Mouse (Mus musculus) spleen, embryonic (tissue): Measurements from ENCODE around the gene Slc39a1.

ENCODE experiments used
- CTCF ChIA-PET: fragments of 350-600 bp; sonication (Branson Sonifier 250); formaldehyde crosslinking; loops from one replicate; lab custom pipeline; 2022; lab: Charles Lee

Gene Slc39a1

DNA sequence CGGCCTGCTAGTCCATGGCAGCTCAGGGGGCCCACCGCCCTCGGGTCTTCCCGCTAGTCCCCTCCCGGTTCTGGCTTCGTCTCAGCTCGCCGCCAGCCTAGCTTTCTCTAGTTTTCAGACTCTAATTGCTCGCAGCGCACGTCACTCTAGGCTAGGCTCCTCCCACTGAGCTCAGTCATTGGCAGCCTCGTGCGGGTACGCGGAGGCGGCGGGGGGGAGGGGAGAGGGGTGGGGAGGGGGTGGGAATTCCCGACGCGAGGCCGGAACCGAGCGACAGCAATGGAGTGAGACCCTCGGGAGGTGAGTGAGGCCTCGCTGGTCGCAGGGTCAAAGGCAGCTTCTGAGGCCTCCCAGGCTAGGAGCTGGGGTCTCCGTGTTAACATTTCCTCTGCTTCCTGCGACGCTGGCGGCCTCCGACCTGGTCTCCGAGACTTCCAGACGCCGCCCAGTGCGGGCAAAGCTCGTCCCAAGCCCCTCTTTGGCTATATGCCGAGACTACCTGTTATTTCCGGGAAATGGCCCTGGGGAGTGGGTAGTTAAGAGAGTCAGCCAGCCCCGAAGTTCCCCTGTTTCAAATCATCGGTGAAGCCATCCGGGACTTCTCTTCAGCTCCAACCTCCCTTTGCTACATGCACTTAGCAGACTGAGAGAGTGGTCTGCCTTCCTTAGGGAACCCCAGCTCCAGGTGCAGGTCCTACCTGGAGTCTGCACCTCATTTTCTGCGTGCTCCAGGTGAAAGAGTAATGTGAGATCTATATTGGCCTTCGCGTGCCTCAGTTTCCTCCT lies at the start of gene Slc39a1:
Slc39a1 (plus strand) TSS at position 213 of the 786 bp plus-strand sequence.
- CTCF ChIA-PET, result interaction anchor here (0.7 kb wide), 1 partner anchor 189 kb away, joined by 3 read pairs; no protein-coding TSS in a partner anchor

DNA sequence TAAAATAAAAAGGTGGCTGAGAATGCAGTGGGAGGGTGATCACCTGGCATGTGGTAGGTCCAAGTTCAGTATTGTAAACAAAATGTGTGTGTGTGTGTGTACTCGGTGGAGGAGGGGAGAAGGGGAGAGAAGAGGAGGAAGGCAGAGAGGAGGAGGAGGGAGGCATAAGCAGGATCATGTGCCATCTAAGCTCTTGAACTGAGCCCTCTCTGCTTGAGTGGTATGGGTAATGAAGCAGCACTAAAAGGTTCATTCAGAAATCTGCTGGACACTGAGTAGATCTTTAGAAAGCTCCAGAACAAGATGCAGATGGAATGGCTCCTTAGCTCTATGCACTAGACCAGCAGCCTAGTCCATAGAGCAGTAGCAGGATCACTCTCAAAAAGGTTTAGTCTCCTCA lies 45.1 kb upstream of the Slc39a1 start:
- CTCF ChIA-PET, result no interaction called here

DNA sequence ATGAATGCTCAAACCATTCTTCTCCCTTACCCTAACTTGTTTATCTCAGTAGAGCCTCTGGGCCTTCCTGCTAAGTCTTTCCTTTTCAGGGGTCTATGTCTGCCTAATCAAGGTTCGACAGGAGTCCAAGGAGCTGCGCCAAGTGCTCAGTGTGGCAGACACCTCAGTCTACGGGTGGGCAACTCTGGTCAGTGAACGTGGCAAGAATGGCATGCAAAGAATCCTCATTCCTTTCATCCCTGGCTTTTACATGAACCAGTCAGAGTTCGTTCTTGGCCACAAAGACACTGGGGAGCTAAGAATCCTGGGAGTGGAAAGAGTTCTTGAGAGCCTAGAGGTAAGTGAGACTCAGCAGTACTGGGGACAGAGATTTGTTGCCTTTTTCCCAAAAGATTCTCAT lies 44.4 kb upstream of the Slc39a1 start:
- CTCF ChIA-PET, result no interaction called here

DNA sequence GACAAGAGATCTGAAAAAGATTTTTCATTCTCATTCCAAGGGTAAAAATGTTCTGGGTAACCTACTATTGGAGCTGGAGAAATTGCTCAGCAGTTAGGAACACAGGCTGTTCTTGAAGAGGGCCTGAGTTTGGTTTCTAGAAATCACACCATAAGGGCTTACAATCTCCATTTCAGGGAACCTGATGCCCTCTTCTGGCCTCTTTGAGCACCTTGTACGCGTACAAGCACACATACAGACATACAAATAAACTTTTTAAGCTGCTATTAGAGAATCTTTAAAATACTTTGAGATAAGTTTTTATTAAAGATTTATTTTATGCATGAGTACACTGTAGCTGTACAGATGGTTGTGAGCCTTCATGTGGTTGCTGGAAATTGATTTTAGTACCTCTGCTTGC lies 43.4 kb upstream of the Slc39a1 start:
- CTCF ChIA-PET, result no interaction called here

DNA sequence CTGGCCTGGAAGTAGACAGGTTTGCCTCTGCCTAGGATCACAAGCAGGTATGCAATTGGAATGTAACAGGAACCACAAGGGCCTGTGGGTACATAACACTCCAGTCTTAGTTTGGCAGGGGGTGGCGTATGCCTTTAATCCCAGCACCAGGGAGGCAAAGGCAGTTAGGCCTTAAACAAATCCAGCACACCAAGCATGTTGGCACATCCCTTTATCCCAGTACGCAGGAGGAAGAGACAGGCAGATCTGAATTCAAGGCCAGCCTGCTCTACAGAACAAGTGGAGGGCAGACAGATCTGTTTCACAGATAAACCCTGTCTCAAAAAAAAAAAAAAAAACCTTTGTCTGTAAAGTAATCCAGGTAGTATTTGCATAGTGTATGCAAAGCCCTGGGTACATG lies 39.3 kb upstream of the Slc39a1 start:
- CTCF ChIA-PET, result no interaction called here

- CTCF ChIA-PET, result no interaction called here
Observed at GRCm38 (mm10) chr3:90209908-90210566, 37.9 kb upstream of the Slc39a1 start.

DNA sequence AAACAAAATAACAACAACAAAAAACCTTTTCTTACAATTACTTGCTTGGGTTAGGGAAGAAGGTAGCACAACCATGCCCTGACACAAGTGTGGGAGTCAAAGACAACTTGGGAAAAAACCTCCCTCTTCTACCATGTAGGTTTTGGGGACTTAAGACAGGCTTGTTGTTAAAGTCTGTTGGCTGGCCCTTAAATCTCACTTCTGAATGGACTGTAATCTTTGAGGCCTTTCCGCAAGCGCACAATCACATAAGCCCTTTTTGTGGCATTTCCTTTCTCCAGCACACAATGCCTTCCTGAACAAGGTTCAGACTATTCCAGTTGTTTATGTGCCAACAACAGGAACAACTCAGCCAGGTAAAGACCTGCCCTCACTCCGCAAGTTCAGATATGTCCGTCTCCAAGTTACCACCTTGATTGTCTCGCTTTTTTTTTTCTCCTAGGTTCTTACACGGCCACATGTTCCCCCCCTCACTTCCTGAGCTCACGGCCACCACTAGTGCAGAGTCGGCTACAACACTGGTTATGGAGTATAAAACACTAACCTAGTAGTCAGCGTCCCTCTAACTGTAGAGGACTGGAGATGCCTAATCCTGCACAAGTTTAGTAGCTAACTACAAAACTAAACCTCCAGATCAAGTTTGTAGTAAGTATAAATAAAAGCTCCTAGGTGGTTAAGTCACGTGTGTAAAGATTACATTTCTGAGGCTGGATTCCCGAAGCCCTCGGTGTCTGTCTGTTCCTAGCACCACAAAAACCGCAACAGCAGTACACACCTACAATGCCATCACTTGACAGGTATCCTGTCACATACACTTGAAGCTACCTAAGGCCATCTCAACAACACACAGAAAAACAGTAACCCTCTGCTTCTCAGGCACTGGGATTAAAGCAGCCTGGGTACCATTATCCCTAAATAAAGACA lies 36.2 kb upstream of the Slc39a1 start:
- CTCF ChIA-PET, result no interaction called here

GRCm38 (mm10) chr3:90212723-90213122 lies 35.2 kb upstream of the Slc39a1 start:
- CTCF ChIA-PET, result no interaction called here

GRCm38 (mm10) chr3:90213377-90213866 lies 34.5 kb upstream of the Slc39a1 start, which contains the start of the genes Rps27 and Rab13:
TSS of gene Rps27 (minus strand) at chr3:90213651.
TSS of gene Rab13 (plus strand) at chr3:90213695.
- CTCF ChIA-PET, result interaction anchor here (0.7 kb wide), 1 partner anchor 235 kb away, joined by 6 read pairs; no protein-coding TSS in a partner anchor

GRCm38 (mm10) chr3:90213956-90214684 lies 33.9 kb upstream of the Slc39a1 start:
- CTCF ChIA-PET, result interaction anchor here (0.7 kb wide), 1 partner anchor 236 kb away, joined by 6 read pairs; no protein-coding TSS in a partner anchor

GRCm38 (mm10) chr3:90215825-90216380 lies 32.1 kb upstream of the Slc39a1 start:
- CTCF ChIA-PET, result interaction anchor here (0.6 to 1.2 kb wide), 3 partner anchors 157 to 204 kb away, joined by 3 to 6 read pairs (median 4); no protein-coding TSS in a partner anchor

GRCm38 (mm10) chr3:90220088-90220487 lies 27.9 kb upstream of the Slc39a1 start:
- CTCF ChIA-PET, result interaction anchor here (0.6 to 1.1 kb wide), 2 partner anchors 37 to 72 kb away, joined by 3 to 6 read pairs; no protein-coding TSS in a partner anchor

DNA sequence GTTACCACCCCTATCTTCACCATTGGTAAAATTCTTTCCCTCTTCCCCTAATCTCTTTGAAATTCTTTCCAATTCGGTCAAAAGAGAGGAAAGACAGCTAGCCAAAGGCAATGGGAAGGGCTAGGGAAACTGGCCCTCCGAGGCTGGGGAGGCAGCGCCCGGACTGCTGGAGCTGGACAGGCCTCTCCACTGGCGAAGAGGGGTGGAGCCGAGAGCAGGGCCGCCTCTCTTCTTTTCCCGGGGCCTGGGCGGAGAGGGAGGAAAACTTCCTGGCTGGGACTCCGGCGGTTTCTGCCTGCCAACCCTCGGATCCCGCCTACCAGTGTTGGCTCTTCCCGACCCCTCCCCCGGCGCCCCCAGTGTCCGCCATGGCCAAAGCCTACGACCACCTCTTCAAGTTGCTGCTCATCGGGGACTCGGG lies 27.4 kb upstream of the Slc39a1 start:
- CTCF ChIA-PET, result interaction anchor here (1.1 kb wide), 2 partner anchors 10 to 72 kb away, joined by 3 to 4 read pairs; no protein-coding TSS in a partner anchor

DNA sequence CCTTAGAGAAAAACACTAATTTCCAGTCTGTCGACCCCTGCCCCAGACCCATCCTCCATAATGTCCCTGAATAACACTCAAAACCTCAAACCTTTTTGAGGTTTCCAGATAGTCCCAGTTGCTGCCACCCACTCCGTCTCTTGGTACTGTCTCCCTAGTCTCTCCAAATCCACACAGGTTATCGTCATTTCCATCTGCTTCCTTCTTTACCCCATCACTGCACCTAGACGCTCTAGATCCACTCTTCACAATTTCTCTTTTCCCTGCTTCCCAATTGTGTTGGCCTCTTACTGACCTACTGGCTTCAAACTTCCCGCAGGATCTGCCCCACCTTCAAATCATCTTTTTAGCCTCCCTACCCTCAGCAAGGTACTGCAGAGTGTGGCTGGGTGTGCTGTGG lies 26.8 kb upstream of the Slc39a1 start:
- CTCF ChIA-PET, result interaction anchor here (0.7 to 1.1 kb wide), 2 partner anchors 9 to 46 kb away, joined by 4 to 15 read pairs; no protein-coding TSS in a partner anchor

- CTCF ChIA-PET, result no interaction called here
Observed at GRCm38 (mm10) chr3:90222455-90222854, 25.5 kb upstream of the Slc39a1 start.

DNA sequence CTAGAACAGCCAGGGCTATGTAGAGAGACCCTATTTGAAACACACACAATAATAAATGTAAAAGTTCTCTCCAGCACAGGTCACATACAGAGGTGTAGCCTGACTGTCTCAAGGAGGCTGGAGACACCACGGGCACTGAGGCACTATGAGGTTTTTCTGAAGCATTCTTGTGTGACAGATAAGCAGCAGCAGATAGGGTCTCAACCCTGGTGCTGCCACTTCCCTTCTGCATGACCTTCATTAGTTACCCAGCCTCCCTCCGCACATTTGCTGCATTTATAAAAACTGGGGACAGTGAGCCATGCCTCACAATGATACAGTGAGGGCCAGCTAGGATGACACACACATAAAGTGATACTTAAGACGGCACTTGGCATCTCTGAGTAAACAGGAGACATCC lies 25.0 kb upstream of the Slc39a1 start:
- CTCF ChIA-PET, result no interaction called here

- CTCF ChIA-PET, result interaction anchor here (0.5 kb wide), 1 partner anchor 106 kb away, joined by 21 read pairs; no protein-coding TSS in a partner anchor
Observed at GRCm38 (mm10) chr3:90224331-90224730, 23.6 kb upstream of the Slc39a1 start.

DNA sequence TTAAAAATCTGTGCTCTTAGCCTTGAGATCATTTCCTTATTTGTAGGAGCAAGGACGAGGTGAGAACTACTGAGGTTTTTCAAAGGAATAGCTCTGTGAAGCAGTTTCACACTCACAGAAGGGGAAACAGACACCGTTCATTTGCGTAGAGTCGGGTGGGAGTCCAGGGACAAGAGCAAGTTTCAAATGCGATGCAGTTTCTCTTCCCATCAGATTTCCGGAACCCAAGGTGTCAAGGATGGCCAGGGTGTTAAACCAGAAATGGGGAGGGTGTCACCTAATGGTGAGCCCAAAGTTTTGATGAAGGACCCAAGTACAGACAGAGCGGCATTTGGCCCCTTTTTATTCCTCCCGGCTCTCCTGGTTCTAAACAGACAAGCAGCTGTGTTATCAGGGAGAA lies 16.9 kb upstream of the Slc39a1 start:
- CTCF ChIA-PET, result interaction anchor here (0.7 to 1.4 kb wide), 3 partner anchors 10 to 154 kb away, joined by 3 to 4 read pairs (median 3); no protein-coding TSS in a partner anchor

- CTCF ChIA-PET, result interaction anchor here (0.5 to 0.6 kb wide), 2 partner anchors 10 to 24 kb away, joined by 3 to 5 read pairs; no protein-coding TSS in a partner anchor
Observed at GRCm38 (mm10) chr3:90231507-90232333, 16.3 kb upstream of the Slc39a1 start, which contains the start of gene Jtb. TSS of gene Jtb (plus strand) at chr3:90231597.
